Comparison of ENCODE assay signal across 9 mouse cellular contexts in genomic region chr4:129495672-129496562, GRCm38 (mm10). TPM values are rescaled to one million over a fixed set of nuclear protein-coding genes. Genes with fewer than 3 reads are reported as not detected.
DNase-seq lines count a peak whose midpoint lies in the region; ATAC-seq and TF ChIP-seq lines count a peak whose summit lies in the region.
"Had no signal": no experiment of that assay in that cellular context is flagged by ENCODE, and none has a peak within 500 bp of the region (broad histone marks: within the 10 kb centered on the region; RNA-seq: fewer than 3 reads in every experiment).

No protein-coding gene starts in this region.

- no peaks in the 10 kb centered on the region for H3K9me3 ChIP-seq in embryonic facial prominence, embryonic 13.5 days
- no peaks in the 10 kb centered on the region for H3K9me3 ChIP-seq in lung, postnatal 0 days (ENCODE audit: low read length)

- WGBS in embryonic facial prominence, embryonic 13.5 days = 30% methylated on average over 16 of the region's 16 CpGs
- WGBS in lung, postnatal 0 days = 26% methylated on average over 16 of the region's 16 CpGs

- H3K27ac ChIP-seq in embryonic facial prominence, embryonic 13.5 days = no peak overlapping the region
- peak overlapping the region; percentile 64 for H3K27ac ChIP-seq in lung, postnatal 0 days (ENCODE audit: low read length)

- ATAC-seq in embryonic facial prominence, embryonic 13.5 days (ENCODE audit: insufficient number of reproducible peaks, insufficient read depth, low FRiP score, low TSS enrichment, low read depth) = no peak
- no peak for ATAC-seq in lung, postnatal 0 days

- TF ChIP-seq CTCF in lung, postnatal 0 days (IDR thresholded peaks at IDR 0.05) = peak; percentile 62

- peak; percentile 53 to 55 for DNase-seq in right cerebral cortex, adult 2 months (ENCODE audit: low spot score in 2 of 2)
- no peak for DNase-seq in right cerebral cortex, adult 18-20 months
- peak; percentile 67 for DNase-seq in induced T-regulatory cell, adult 2 months (ENCODE audit: low read depth)
- peak; percentile 52 for DNase-seq in lung, postnatal 0 days (ENCODE audit: low spot score)
- DNase-seq in right cerebral cortex, postnatal 14 days = peak; percentile 53
- no peak for DNase-seq in adrenal gland, postnatal 4 days (ENCODE audit: low spot score in 2 of 2)
- DNase-seq in urinary bladder, adult 18-20 months (ENCODE audit: low spot score in 2 of 2) = no peak

- peak overlapping the region; percentile 37 for H3K4me2 ChIP-seq in embryonic facial prominence, embryonic 13.5 days
- H3K4me2 ChIP-seq in lung, postnatal 0 days (replicated peaks; ENCODE audit: low read depth, low read length) = 0 out of 2 replicates have a peak overlapping the region, but pooled peaks have one; percentile 25

- 0 out of 2 replicates have a peak overlapping the region, but pooled peaks have one; percentile 6 for H3K4me3 ChIP-seq in embryonic facial prominence, embryonic 13.5 days
- H3K4me3 ChIP-seq in lung, postnatal 0 days (ENCODE audit: low read depth, low read length) = no peak overlapping the region

- peak overlapping the region; percentile 44 for H3K9ac ChIP-seq in embryonic facial prominence, embryonic 13.5 days
- H3K9ac ChIP-seq in lung, postnatal 0 days (replicated peaks; ENCODE audit: low read depth) = no peak overlapping the region

- H3K27me3 ChIP-seq in embryonic facial prominence, embryonic 13.5 days = peaks cover 22% of the 10 kb centered on the region
- peaks cover 2% of the 10 kb centered on the region; the same call in 1 of the 2 replicates for H3K27me3 ChIP-seq in lung, postnatal 0 days (replicated peaks; ENCODE audit: insufficient read depth, low read length)

- no peaks in the 10 kb centered on the region for H3K36me3 ChIP-seq in embryonic facial prominence, embryonic 13.5 days
- H3K36me3 ChIP-seq in lung, postnatal 0 days (ENCODE audit: insufficient read depth, low read length) = no peaks in the 10 kb centered on the region

- no peak for TF ChIP-seq EP300 in lung, postnatal 0 days (IDR thresholded peaks at IDR 0.05)

- H3K4me1 ChIP-seq in embryonic facial prominence, embryonic 13.5 days = peaks cover 30% of the 10 kb centered on the region
- peaks cover 8% of the 10 kb centered on the region; the same call in 1 of the 2 replicates for H3K4me1 ChIP-seq in lung, postnatal 0 days (ENCODE audit: insufficient read depth, low read depth, low read length)

RNA-seq across cellular contexts. Expression of gene Fam229a, which starts 4.9 kb away (rescaled TPM):
- not detected in 2 replicates for polyA plus RNA-seq in embryonic facial prominence, embryonic 13.5 days (2015; fragmentation: Nextera tagmentation; extraction: Ambion mirVana)
- 0.89 and 2.5 TPM in 2 replicates for polyA plus RNA-seq in lung, postnatal 0 days (2015; fragmentation: Nextera tagmentation; extraction: Ambion mirVana)
- not detected for total RNA-seq in adrenal gland, postnatal 4 days (2021)
- polyA plus RNA-seq: neural tube, embryonic 11.5 days had no signal

RNA-seq across cellular contexts. Expression of gene Tssk3, which starts 5.1 kb away (rescaled TPM):
- polyA plus RNA-seq in embryonic facial prominence, embryonic 13.5 days (2015; fragmentation: Nextera tagmentation; extraction: Ambion mirVana) = not detected in 2 replicates
- 0.11 and 0.12 TPM in 2 replicates for polyA plus RNA-seq in lung, postnatal 0 days (2015; fragmentation: Nextera tagmentation; extraction: Ambion mirVana)
- not detected for total RNA-seq in adrenal gland, postnatal 4 days (2021)
- polyA plus RNA-seq: neural tube, embryonic 11.5 days had no signal

RNA-seq across cellular contexts. Expression of gene Marcksl1, which starts 17.5 kb away (rescaled TPM):
- polyA plus RNA-seq in embryonic facial prominence, embryonic 13.5 days (2015; fragmentation: Nextera tagmentation; extraction: Ambion mirVana) = 839 and 1,023 TPM in 2 replicates
- polyA plus RNA-seq in lung, postnatal 0 days (2015; fragmentation: Nextera tagmentation; extraction: Ambion mirVana) = 175 and 224 TPM in 2 replicates
- 100 to 1,000 TPM; 157 to 183 TPM for total RNA-seq in adrenal gland, postnatal 4 days (2021)

RNA-seq across cellular contexts. Expression of gene Bsdc1, which starts 34.5 kb away (rescaled TPM):
- 27.6 and 29.9 TPM in 2 replicates for polyA plus RNA-seq in embryonic facial prominence, embryonic 13.5 days (2015; fragmentation: Nextera tagmentation; extraction: Ambion mirVana)
- polyA plus RNA-seq in lung, postnatal 0 days (2015; fragmentation: Nextera tagmentation; extraction: Ambion mirVana) = 29.0 TPM in 2 replicates
- 10 to 100 TPM; 55.4 TPM for total RNA-seq in adrenal gland, postnatal 4 days (2021)

RNA-seq across cellular contexts. Expression of gene Hdac1, which starts 46.6 kb away (rescaled TPM):
- polyA plus RNA-seq in embryonic facial prominence, embryonic 13.5 days (2015; fragmentation: Nextera tagmentation; extraction: Ambion mirVana) = 237 and 240 TPM in 2 replicates
- 101 and 110 TPM in 2 replicates for polyA plus RNA-seq in lung, postnatal 0 days (2015; fragmentation: Nextera tagmentation; extraction: Ambion mirVana)
- total RNA-seq in adrenal gland, postnatal 4 days (2021) = 10 to 100 TPM; 74.9 to 84.8 TPM

Comparison
In these comparisons a context has a peak if more than half of its experiments do, and no peak if none do; other contexts are left out.
1. DNase-seq: peak in right cerebral cortex, adult 2 months (2 of 2), induced T-regulatory cell, adult 2 months (single experiment), lung, postnatal 0 days (single experiment) and right cerebral cortex, postnatal 14 days (single experiment); none in right cerebral cortex, adult 18-20 months (single experiment), adrenal gland, postnatal 4 days (0 of 2) and urinary bladder, adult 18-20 months (0 of 2).